Mouse (Mus musculus) CH12.LX (cell line): Measurements from ENCODE around the gene Cd55b.
"Not testable (repeated sequence)": the region's sequence is repeated elsewhere in the genome, so short reads cannot be mapped to it uniquely, and the experiment has no call there.

Source experiments
- CTCF ChIP-seq, 2 experiments: IDR thresholded peaks in 1 of 2; conservative IDR thresholded peaks in 1 of 2; 2 replicates each; pipeline ENCODE4 v1.5.1; 2011 to 2012; ENCODE audit warnings: low read depth in 2 of 2, low read length in 2 of 2, improper control_type of control experiment in 1 of 2, inconsistent platforms in 1 of 2, mild to moderate bottlenecking in 1 of 2, moderate library complexity in 1 of 2
- MAX ChIP-seq: IDR thresholded peaks from 2 replicates; pipeline ENCODE4 v1.6.1; 2011; ENCODE audit warnings: low read length, improper control_type of control experiment
- MYC ChIP-seq: IDR thresholded peaks from 2 replicates; pipeline ENCODE4 v1.6.1; 2011; ENCODE audit warnings: low read depth, mild to moderate bottlenecking, improper control_type of control experiment, low read length
- POLR2A ChIP-seq: IDR thresholded peaks from 2 replicates; pipeline ENCODE4 v1.6.1; 2011; ENCODE audit warnings: low read depth, mild to moderate bottlenecking, improper control_type of control experiment, low read length
- POLR2AphosphoS2 ChIP-seq: IDR thresholded peaks from 2 replicates; pipeline ENCODE4 v1.6.1; 2011; ENCODE audit warnings: low read depth, low read length, improper control_type of control experiment
- RCOR1 ChIP-seq: conservative IDR thresholded peaks from 2 replicates; pipeline ENCODE4 v1.6.1; 2012; ENCODE audit warnings: low read depth, mild to moderate bottlenecking, inconsistent platforms, low read length, improper control_type of control experiment
- TCF12 ChIP-seq: IDR thresholded peaks from 2 replicates; pipeline ENCODE4 v1.6.1; 2014; ENCODE audit warnings: low read depth, mild to moderate bottlenecking, inconsistent platforms, low read length, improper control_type of control experiment
- USF1 ChIP-seq: IDR thresholded peaks from 2 replicates; pipeline ENCODE4 v1.6.1; 2014; ENCODE audit warnings: low read depth, mild to moderate bottlenecking, inconsistent platforms, low read length, improper control_type of control experiment

DNA sequence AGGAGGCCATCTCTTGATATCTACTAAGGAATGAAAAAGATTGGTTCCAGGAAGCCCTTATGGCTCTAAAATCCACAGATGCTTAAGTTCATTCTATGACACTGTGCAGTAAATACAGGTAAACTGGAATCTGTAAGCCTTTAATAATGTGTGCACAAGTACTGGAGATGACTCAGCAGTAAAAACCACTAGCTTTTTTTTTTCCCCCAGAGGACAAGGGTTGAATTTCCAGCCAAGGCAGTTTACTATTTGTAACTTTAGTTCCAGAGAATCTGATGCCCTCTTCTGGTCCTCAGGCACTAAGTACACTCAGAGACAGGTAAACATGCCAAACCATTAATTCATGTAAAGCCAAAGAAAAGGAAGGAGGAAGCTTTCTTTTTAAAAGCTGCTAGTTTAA, 25.7 kb downstream of the Cd55b start:
- not testable (repeated sequence) for TF ChIP-seq USF1; CTCF (conservative IDR thresholded peaks at IDR 0.05 in 1 of 2, IDR thresholded peaks at IDR 0.05 in 1 of 2; ENCODE audit: low read depth in 2 of 2, low read length in 2 of 2); MYC; MAX; RCOR1; POLR2A; POLR2AphosphoS2; TCF12
